Mouse (Mus musculus) heart, postnatal 14 days (tissue): ENCODE results near the gene Dhrs7c. TPM values are rescaled to one million over a fixed set of nuclear protein-coding genes. Genes with fewer than 3 reads are reported as not detected.
A peak's percentile ranks its signal among the peaks of the same experiment; 100 is the strongest.

ENCODE experiments used
- DNase-seq, 2 experiments: peaks; one replicate each; pipeline ENCODE4 v3.0.0; 2021 to 2022
- intact Hi-C: fragments of 180-260 bp; cut with DNase I; formaldehyde crosslinking; loops from one replicate; pipeline ENCODE4 v1.15.1; 2025
- long read RNA-seq, 2 experiments: library from polyadenylated mRNA; stranded (forward); transcript quantifications; one replicate each; pipeline ENCODE4 v2.0.0; 2021
- total RNA-seq, 2 experiments: library from RNA; stranded (reverse); gene quantifications; 2 replicates each; pipeline ENCODE4 v1.2.3; 2021

Gene Dhrs7c
- 100 to 1,000 TPM; 256 to 271 TPM for total RNA-seq
- long read RNA-seq, experiment 1, transcript Dhrs7c-205 (7 exons, 1,108 nt) = major isoform, 47 of 58 reads
- long read RNA-seq, experiment 1, partial matches to known transcripts = 4 of 58 reads
- long read RNA-seq, experiment 1, other reads (novel, unspliced or antisense) = 5 of 58 reads
- long read RNA-seq, experiment 2, transcript Dhrs7c-205 (7 exons, 1,108 nt) = major isoform, 29 of 44 reads
- long read RNA-seq, experiment 2, partial matches to known transcripts = 10 of 44 reads
- long read RNA-seq, experiment 2, other reads (novel, unspliced or antisense) = 3 of 44 reads

GRCm38 (mm10) chr11:67797931-67798330 is at the start of gene Dhrs7c:
Gene Dhrs7c, plus strand, starts transcription at chr11:67798187.
- intact Hi-C loops = no loop called here
- DNase-seq = peak; percentile 47 to 62

- DNase-seq = no peak
- intact Hi-C loops = loop anchor here (5.0 kb wide), 1 partner anchor 101 kb away; no protein-coding TSS in a partner anchor
These were observed 41.7 kb upstream of the Dhrs7c start for GRCm38 (mm10) chr11:67756287-67756686.

DNA sequence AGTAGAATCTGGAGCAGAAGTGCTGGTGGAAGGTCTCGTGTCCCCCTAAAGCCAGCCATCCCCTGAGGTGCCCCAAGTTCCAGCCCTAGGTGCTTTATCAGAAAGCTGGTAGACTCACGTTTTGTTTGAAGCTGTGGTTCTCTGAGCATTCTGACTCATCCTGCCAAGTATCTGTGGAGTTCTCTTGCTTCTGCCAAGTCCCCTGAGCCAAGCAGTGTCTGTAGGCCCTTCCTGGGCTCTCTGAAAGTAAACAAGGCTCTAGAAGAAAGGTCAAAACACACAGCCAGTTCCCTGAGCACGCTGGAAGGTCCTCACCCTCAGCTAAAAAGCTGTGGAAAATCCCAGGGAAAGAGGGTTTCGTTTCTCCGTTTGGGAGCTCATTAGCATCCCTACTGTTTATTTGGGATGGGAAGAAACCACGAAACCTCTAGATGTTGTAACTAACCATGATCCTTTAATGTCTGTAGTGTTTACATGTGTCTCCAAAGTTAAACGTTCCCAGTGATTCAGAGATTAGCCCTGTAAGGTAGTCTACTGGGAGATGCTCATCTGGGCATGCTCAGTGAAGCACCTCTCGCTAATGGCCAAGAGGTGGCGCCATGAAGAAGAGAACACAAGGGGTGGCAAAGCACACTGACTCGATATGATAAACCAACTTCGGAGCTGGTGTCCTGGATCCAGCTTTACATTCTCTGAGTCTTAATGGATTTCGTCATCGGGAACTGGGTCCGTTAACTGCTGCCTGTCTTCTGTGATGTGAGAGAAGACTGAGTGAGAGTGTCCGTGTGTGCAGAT is 40.4 kb upstream of the Dhrs7c start:
- intact Hi-C loops = loop anchor here (2.0 to 5.0 kb wide), 2 partner anchors 51 to 100 kb away; no protein-coding TSS in a partner anchor
- peak; percentile 17 to 44 for DNase-seq

GRCm38 (mm10) chr11:67771053-67771452 is 26.9 kb upstream of the Dhrs7c start, which contains the start of gene Glp2r:
Gene Glp2r, minus strand, starts transcription at chr11:67771153.
- intact Hi-C loops = no loop called here
- no peak for DNase-seq

DNA sequence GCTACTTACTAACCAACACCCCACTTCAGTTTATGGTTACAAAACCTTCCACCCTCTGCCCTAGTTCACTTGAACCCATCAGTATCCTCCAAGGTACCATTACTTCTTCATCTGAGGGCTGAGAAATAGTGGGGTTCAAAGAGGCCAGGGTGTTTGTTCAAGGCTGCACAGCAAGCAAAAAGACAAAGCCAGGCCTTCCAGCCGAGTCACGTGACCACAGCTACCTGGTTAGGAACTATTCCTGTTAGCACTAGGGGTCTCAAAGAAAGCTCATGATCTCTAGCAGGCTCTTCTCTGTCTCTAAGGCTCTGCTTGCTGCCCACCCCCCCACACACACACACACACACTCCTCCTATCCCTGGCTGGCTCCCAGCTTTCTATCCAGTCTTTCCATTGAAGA is 26.3 kb upstream of the Dhrs7c start:
- intact Hi-C loops = no loop called here
- no peak for DNase-seq

- intact Hi-C loops = no loop called here
- peak; percentile 15 to 53 for DNase-seq
These were observed 25.4 kb upstream of the Dhrs7c start for GRCm38 (mm10) chr11:67772577-67772976.

DNA sequence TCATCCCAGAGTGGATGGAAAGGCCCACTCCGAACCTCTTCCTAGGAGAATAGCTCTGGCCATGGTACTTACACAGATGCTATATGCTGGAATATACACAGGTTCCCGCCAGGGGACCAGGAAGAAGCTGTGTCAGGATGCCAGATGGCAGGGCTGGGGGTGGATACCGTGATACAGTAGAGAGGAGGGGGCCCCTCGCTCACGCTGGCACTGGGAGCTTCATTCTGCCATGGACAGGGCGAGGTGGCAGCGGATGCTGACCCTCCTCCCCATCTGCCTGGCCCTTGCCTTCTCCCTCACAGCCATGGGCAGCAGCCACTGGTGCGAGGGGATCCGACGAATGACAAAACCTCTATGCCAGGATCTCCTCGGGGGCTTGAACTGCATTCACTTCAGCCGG is 23.6 kb upstream of the Dhrs7c start, which contains the start of gene Gsg1l2:
Gene Gsg1l2 (plus strand): TSS at position 230 of the 400 bp plus-strand sequence.
- intact Hi-C loops = no loop called here
- no peak for DNase-seq

- peak in 1 of 2 experiments; percentile 24 for DNase-seq
- intact Hi-C loops = no loop called here
These were observed 7.8 kb upstream of the Dhrs7c start for GRCm38 (mm10) chr11:67790182-67790581.

DNA sequence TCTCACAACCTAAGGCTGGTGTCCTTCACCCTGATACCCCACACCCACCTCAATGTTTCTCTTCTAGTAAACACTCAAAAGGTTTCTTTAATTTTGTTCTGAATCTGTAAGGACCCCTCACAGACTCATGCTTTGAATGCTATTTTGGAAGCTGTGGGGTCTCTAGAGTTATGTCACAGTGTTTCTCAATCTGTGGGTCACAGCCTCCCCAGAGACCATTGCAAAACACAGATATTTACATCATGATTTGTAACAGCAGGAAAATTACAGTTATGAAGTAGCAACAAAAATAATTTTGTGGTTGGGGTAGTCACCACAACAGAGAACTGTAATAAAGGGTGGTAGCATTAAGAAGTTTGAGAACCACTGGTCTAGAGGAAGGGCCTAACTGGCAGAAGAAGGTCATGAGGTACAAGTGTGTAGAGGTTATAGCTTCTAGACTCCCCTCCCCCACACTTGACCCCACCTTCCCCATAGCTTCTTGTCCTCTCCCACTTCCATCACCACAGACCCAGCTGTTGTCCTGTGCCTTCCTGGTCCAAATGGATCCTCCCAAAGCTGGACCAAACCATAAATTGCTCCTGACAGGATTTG is 2.2 kb downstream of the Dhrs7c start:
- intact Hi-C loops = no loop called here
- DNase-seq = no peak

- intact Hi-C loops = no loop called here
- DNase-seq = no peak
These were observed 3.2 kb downstream of the Dhrs7c start for GRCm38 (mm10) chr11:67801169-67801568.

DNA sequence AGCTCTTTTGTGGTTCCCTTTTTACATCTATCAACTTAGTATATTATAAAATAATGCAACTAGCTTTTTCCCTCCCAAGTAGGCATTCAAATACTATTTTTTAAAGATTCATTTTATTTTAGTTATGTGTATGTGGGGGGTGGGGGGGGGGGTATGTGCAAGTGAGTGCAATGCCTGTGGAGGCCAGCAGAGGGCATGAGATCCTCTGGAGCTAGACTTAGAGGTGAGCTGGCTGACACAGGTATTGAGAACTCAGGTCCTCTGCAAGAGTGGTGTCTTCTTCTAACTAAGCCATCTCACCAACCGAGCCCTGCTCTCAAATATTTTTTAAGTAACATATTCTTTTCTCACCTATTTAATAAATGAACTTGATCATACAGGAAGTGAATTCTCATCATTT is 7.6 kb downstream of the Dhrs7c start:
- intact Hi-C loops = no loop called here
- no peak for DNase-seq

DNA sequence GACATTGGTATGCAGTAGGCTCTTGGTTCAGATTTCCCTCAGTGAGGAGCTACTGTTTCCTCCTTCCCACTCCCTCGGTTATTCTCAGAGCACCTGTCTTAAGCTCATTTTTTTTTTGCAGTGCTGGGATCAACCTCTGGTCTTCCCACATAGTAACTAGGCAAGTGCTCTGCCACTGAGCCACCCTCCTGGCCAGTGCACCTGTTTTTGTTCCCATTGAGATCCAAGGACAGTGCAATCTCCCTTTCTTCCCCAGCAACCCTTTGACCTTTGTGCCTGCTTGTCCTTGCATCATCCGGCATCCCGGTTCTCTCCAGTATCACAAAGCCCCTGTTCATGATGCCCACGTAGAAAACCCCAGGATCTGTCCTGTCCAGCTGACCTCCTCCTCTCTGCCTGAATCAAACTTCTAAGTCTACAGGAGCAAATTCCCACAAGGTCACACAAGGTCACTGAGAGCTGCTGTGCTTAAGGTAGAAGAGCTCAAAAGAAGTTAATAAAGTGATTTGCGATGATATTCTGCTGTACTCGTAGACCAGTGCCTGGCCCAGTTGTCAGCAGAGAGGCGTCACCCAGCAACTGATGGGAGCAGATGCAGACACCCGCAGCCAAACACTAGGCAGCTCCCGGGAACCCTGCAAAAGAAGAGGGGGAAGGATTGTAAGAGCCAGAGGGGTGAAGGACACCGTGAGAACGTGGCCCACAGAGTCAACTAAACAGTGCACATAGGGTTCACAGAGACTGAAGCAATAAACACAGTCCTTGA is 9.0 kb downstream of the Dhrs7c start:
- intact Hi-C loops = no loop called here
- no peak for DNase-seq

GRCm38 (mm10) chr11:67808051-67808450 is 10.1 kb downstream of the Dhrs7c start:
- intact Hi-C loops = loop anchor here (2.0 kb wide), 1 partner anchor 49 kb away; no protein-coding TSS in a partner anchor
- DNase-seq = no peak

GRCm38 (mm10) chr11:67811535-67811934 is 13.5 kb downstream of the Dhrs7c start:
- intact Hi-C loops = loop anchor here (2.0 kb wide), 1 partner anchor 153 kb away; no protein-coding TSS in a partner anchor
- peak in 1 of 2 experiments; percentile 31 for DNase-seq

DNA sequence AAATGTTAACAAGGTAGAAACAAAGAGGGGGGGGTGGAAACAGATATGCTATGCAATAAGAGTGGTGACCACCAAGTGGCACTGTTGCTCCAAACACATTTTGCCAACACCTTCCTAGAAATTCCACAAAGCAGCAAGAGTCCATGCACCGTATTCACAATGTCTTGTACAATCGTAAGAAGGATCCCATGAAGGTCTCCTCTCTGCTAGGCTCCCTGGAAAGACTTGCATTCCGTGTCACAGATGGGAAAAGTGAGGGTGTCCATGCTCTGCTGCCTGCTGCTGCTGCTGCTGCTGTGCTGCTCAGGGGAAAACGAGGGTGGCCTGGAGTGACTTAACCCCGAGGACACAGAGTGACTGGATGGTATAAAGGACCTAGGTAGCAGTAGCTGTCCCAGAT is 21.6 kb downstream of the Dhrs7c start:
- peak; percentile 40 to 58 for DNase-seq
- intact Hi-C loops = loop anchor here (2.0 kb wide), 2 partner anchors 35 to 107 kb away; no protein-coding TSS in a partner anchor

- peak; percentile 30 to 64 for DNase-seq
- intact Hi-C loops = loop anchor here (2.0 kb wide), 1 partner anchor 35 kb away; no protein-coding TSS in a partner anchor
These were observed 22.2 kb downstream of the Dhrs7c start for GRCm38 (mm10) chr11:67820221-67820620.

DNA sequence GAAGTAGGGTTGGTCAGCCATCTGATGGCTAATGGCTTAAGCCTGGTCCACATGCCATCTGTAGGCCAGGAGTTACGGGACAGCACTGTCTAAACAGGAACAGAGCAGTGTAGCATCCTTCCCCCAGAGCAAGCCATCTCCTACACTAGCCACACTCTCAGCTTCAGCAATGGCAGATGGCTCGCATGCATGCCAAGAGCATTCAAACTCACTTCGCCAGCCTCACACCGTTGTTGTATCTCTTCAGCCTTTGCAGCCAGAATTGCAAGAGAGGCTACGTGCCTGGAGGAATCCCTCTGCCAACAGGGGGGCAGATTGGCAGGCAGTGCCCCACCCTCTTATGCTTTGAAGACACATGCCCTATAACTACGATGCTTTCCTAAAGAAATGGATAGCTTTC is 23.6 kb downstream of the Dhrs7c start:
- no peak for DNase-seq
- intact Hi-C loops = loop anchor here (2.0 kb wide), 1 partner anchor 33 kb away; no protein-coding TSS in a partner anchor

GRCm38 (mm10) chr11:67828360-67829059 is 30.5 kb downstream of the Dhrs7c start:
- intact Hi-C loops = no loop called here
- DNase-seq = no peak

- no peak for DNase-seq
- intact Hi-C loops = no loop called here
These were observed 31.5 kb downstream of the Dhrs7c start for GRCm38 (mm10) chr11:67829530-67829929.
